Mouse (Mus musculus) G1E (cell line): Measurements from ENCODE around the gene Slc23a2. TPM values are rescaled to one million over a fixed set of nuclear protein-coding genes. Genes with fewer than 3 reads are reported as not detected.
A peak's percentile ranks its signal among the peaks of the same experiment; 100 is the strongest.

ENCODE experiments used
- ATAC-seq: 2 replicates; pipeline ENCODE4 v1.8.0; 2016; ENCODE audit warnings: mild to moderate bottlenecking; ENCODE audit not compliant: insufficient number of reproducible peaks, poor library complexity, low FRiP score, severe bottlenecking; ENCODE audit errors: extremely low read depth
- DNase-seq: peaks from one replicate; pipeline ENCODE4 v3.0.0; 2012; ENCODE audit warnings: low spot score
- H3K27me3 ChIP-seq: 2 replicates; pipeline ENCODE4 v1.6.1; 2012; ENCODE audit warnings: mild to moderate bottlenecking, low read length, inconsistent platforms; ENCODE audit not compliant: insufficient read depth
- H3K36me3 ChIP-seq: replicated peaks from 2 replicates; pipeline ENCODE3; 2012; ENCODE audit warnings: mild to moderate bottlenecking, inconsistent platforms
- H3K4me1 ChIP-seq: 2 replicates; pipeline ENCODE4 v1.6.1; 2012; ENCODE audit warnings: low read depth, low read length, inconsistent platforms, mixed read lengths; ENCODE audit not compliant: insufficient read depth
- H3K4me3 ChIP-seq: 2 replicates; pipeline ENCODE4 v1.5.1; 2012; ENCODE audit warnings: low read depth, mild to moderate bottlenecking, inconsistent platforms, low read length, moderate library complexity, mixed read lengths
- H3K9me3 ChIP-seq: replicated peaks from 2 replicates; pipeline ENCODE4 v1.6.1; 2012; ENCODE audit warnings: inconsistent platforms
- CTCF ChIP-seq: IDR thresholded peaks from 2 replicates; pipeline ENCODE4 v1.5.1; 2012; ENCODE audit warnings: low read depth, low read length, inconsistent platforms, mixed read lengths
- GATA1 ChIP-seq: IDR thresholded peaks from 2 replicates; pipeline ENCODE4 v1.6.1; 2012; ENCODE audit warnings: borderline replicate concordance, low read length, inconsistent platforms, mixed read lengths
- GATA2 ChIP-seq: IDR thresholded peaks from 2 replicates; pipeline ENCODE4 v1.6.1; 2012; ENCODE audit warnings: low read depth, low read length, inconsistent platforms, borderline replicate concordance
- POLR2AphosphoS5 ChIP-seq: IDR thresholded peaks from 2 replicates; pipeline ENCODE4 v1.6.1; 2012; ENCODE audit warnings: low read depth, low read length, inconsistent platforms; ENCODE audit not compliant: insufficient replicate concordance
- TAL1 ChIP-seq: conservative IDR thresholded peaks from 2 replicates; pipeline ENCODE4 v1.6.1; 2012; ENCODE audit warnings: low read depth, low read length, inconsistent platforms, mixed read lengths
- polyA plus RNA-seq: library from polyadenylated mRNA; stranded (reverse); fragments of >175 nt; gene quantifications from 2 replicates; pipeline ENCODE4 v1.2.3, GENCODE M21; 2012
- total RNA-seq, 2 experiments: library from RNA; stranded (forward) in 1 of 2; stranded (reverse) in 1 of 2; fragments of 200-1000 nt in 1 of 2; fragments of >200 nt in 1 of 2; fragmentation: Nextera tagmentation in 1 of 2; gene quantifications; 2 replicates each; pipeline ENCODE4 v1.2.3; 2014 to 2017

Slc23a2 gene
- total and polyA plus RNA-seq, 3 experiments, result 2.6 to 13.4 (median 12.5) TPM

GRCm38 (mm10) chr2:132115344-132115743 is 29.6 kb downstream of the Slc23a2 start:
- H3K4me1 ChIP-seq, result no peaks in the 10 kb centered on the region
- H3K4me3 ChIP-seq, result no peak overlapping the region

GRCm38 (mm10) chr2:132113962-132114759 is 30.7 kb downstream of the Slc23a2 start:
- no peak for TF ChIP-seq GATA1
- TF ChIP-seq GATA2, result no peak
- TF ChIP-seq CTCF, result 0 out of 2 replicates have a peak, but pooled peaks have one; percentile 29
- TF ChIP-seq TAL1, result no peak

More at GRCm38 (mm10) chr2:132115344-132115743, 29.6 kb downstream of the Slc23a2 start:
- no peaks in the 10 kb centered on the region for H3K36me3 ChIP-seq
- TF ChIP-seq GATA1 (no peak), CTCF (no peak)
- no peaks in the 10 kb centered on the region for H3K9me3 ChIP-seq
- DNase-seq (no peak), ATAC-seq (no peak)
- H3K27me3 ChIP-seq, result peaks cover 2% of the 10 kb centered on the region; the same call in 1 of the 2 replicates

GRCm38 (mm10) chr2:132112319-132112718 is 32.6 kb downstream of the Slc23a2 start:
- Histone ChIP-seq H3K4me3 (no peak overlapping the region), H3K27me3 (peaks cover 2% of the 10 kb centered on the region; the same call in 1 of the 2 replicates), H3K9me3 (no peaks in the 10 kb centered on the region), H3K36me3 (peaks cover 6% of the 10 kb centered on the region), H3K4me1 (no peaks in the 10 kb centered on the region)
- TF ChIP-seq TAL1 (no peak), GATA1 (no peak), POLR2AphosphoS5 (no peak), CTCF (no peak), GATA2 (no peak)
- DNase-seq (no peak), ATAC-seq (no peak)

More at GRCm38 (mm10) chr2:132113962-132114759, 30.7 kb downstream of the Slc23a2 start:
- no peak overlapping the region for H3K4me3 ChIP-seq
- no peak for ATAC-seq
- H3K9me3 ChIP-seq, result no peaks in the 10 kb centered on the region
- no peaks in the 10 kb centered on the region for H3K36me3 ChIP-seq
- H3K27me3 ChIP-seq, result peaks cover 2% of the 10 kb centered on the region; the same call in 1 of the 2 replicates
- no peaks in the 10 kb centered on the region for H3K4me1 ChIP-seq
- peak; percentile 15 for DNase-seq

GRCm38 (mm10) chr2:132111905-132112304 is 33.0 kb downstream of the Slc23a2 start:
- peaks cover 2% of the 10 kb centered on the region; the same call in 1 of the 2 replicates for H3K27me3 ChIP-seq
- TF ChIP-seq GATA2, result no peak
- ATAC-seq (no peak; the same call in 1 of the 2 replicates), DNase-seq (no peak)
- no peak overlapping the region for H3K4me3 ChIP-seq
- H3K4me1 ChIP-seq, result no peaks in the 10 kb centered on the region
- H3K36me3 ChIP-seq, result peaks cover 6% of the 10 kb centered on the region
- no peaks in the 10 kb centered on the region for H3K9me3 ChIP-seq

GRCm38 (mm10) chr2:132111266-132111665 is 33.6 kb downstream of the Slc23a2 start:
- peaks cover 2% of the 10 kb centered on the region; the same call in 1 of the 2 replicates for H3K27me3 ChIP-seq
- DNase-seq, result no peak
- peaks cover 6% of the 10 kb centered on the region for H3K36me3 ChIP-seq
- TF ChIP-seq CTCF, result no peak
- no peak for TF ChIP-seq TAL1
- TF ChIP-seq POLR2AphosphoS5, result no peak
- no peak for TF ChIP-seq GATA1
- no peak for TF ChIP-seq GATA2
- no peaks in the 10 kb centered on the region for H3K9me3 ChIP-seq
- 0 out of 2 replicates have a peak, but pooled peaks have one; percentile 22 for ATAC-seq
- H3K4me1 ChIP-seq, result no peaks in the 10 kb centered on the region
- no peak overlapping the region for H3K4me3 ChIP-seq

GRCm38 (mm10) chr2:132110702-132111101 is 34.2 kb downstream of the Slc23a2 start:
- H3K27me3 ChIP-seq, result peaks cover 5% of the 10 kb centered on the region; the same call in 1 of the 2 replicates
- H3K9me3 ChIP-seq, result no peaks in the 10 kb centered on the region
- DNase-seq (no peak), ATAC-seq (no peak; the same call in 1 of the 2 replicates)
- TF ChIP-seq CTCF, result no peak
- TF ChIP-seq POLR2AphosphoS5, result no peak
- no peak for TF ChIP-seq GATA1
- no peak for TF ChIP-seq TAL1
- no peak for TF ChIP-seq GATA2
- peaks cover 6% of the 10 kb centered on the region for H3K36me3 ChIP-seq
- H3K4me1 ChIP-seq, result no peaks in the 10 kb centered on the region
- no peak overlapping the region for H3K4me3 ChIP-seq

- TF ChIP-seq POLR2AphosphoS5 (no peak), CTCF (no peak), GATA2 (no peak), TAL1 (no peak), GATA1 (no peak)
- H3K4me1 ChIP-seq, result no peaks in the 10 kb centered on the region
Measured at GRCm38 (mm10) chr2:132108988-132109387, 35.9 kb downstream of the Slc23a2 start.

More at GRCm38 (mm10) chr2:132108988-132109387, 35.9 kb downstream of the Slc23a2 start:
- Histone ChIP-seq H3K36me3 (peaks cover 6% of the 10 kb centered on the region), H3K9me3 (no peaks in the 10 kb centered on the region), H3K27me3 (peaks cover 5% of the 10 kb centered on the region; the same call in 1 of the 2 replicates), H3K4me3 (no peak overlapping the region)
- no peak for DNase-seq
- ATAC-seq, result no peak
